Mouse (Mus musculus): Measurements from ENCODE around the gene Macrod2. TPM values are rescaled to one million over a fixed set of nuclear protein-coding genes. Genes with fewer than 3 reads are reported as not detected.

Macrod2 gene
- polyA plus RNA-seq, 1 experiment from 2014 or later: 11.5 TPM

DNA sequence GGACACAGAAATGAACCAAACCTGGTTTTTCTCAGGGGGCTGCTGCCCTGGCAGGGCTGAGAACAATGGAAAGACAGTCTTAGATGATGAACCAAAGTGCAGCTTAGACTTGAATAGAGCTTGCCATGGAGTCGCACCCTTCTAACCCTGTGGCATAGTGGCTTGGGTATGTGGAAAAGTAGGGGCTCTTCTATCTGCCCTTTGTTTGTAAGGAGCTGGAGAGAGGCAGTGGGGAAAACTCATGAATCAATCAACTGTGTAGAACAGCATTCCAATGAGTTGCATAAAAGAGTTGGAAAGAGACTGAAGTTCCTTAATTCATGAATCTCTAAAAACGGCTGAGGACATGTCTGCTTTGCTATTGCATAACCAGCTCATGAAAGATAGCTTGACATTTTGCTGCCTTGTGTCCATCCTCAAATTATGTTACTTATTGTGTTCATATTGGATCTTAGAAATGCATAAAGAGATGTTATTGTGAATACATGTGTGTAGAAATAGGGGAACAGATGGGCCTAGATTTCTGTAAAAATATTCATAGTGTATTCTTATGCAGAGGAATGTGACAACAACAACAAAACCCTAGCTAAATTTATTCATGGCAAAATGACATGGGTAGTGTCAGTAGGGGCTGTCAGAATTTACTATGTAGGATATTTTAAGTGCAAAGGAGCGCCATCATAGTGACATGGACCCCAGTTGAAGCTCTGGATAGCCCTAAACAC lies 197.6 kb downstream of the Macrod2 start:
- H3K4me3 ChIP-seq (replicated peaks): no peak overlapping the region
- H3K36me3 ChIP-seq: no peaks in the 10 kb centered on the region
- H3K4me2 ChIP-seq: no peak overlapping the region
- no peak overlapping the region for H3K27ac ChIP-seq
- DNase-seq: no peak
- ATAC-seq (ENCODE audit: low read depth): no peak
- H3K27me3 ChIP-seq: no peaks in the 10 kb centered on the region
- no peak overlapping the region for H3K9ac ChIP-seq
- H3K9me3 ChIP-seq (replicated peaks): no peaks in the 10 kb centered on the region
- no peaks in the 10 kb centered on the region for H3K4me1 ChIP-seq (replicated peaks)
- 44% methylated on average over 3 of the region's 3 CpGs for WGBS (ENCODE audit: insufficient replicate concordance)

- no peaks in the 10 kb centered on the region for H3K36me3 ChIP-seq
- no peak overlapping the region for H3K27ac ChIP-seq
- H3K4me2 ChIP-seq: no peak overlapping the region
- no peak for DNase-seq
- 82% methylated on average over 2 of the region's 2 CpGs for WGBS (ENCODE audit: insufficient replicate concordance)
- H3K9me3 ChIP-seq (replicated peaks): no peaks in the 10 kb centered on the region
- H3K4me3 ChIP-seq (replicated peaks): no peak overlapping the region
- no peaks in the 10 kb centered on the region for H3K4me1 ChIP-seq (replicated peaks)
- no peak overlapping the region for H3K9ac ChIP-seq
- H3K27me3 ChIP-seq: no peaks in the 10 kb centered on the region
- ATAC-seq (ENCODE audit: low read depth): no peak
Observed at GRCm38 (mm10) chr2:140596906-140597305, 201.8 kb downstream of the Macrod2 start.

GRCm38 (mm10) chr2:140615451-140615850 lies 220.3 kb downstream of the Macrod2 start:
- no peak overlapping the region for H3K27ac ChIP-seq
- no peak overlapping the region for H3K9ac ChIP-seq
- H3K4me2 ChIP-seq: no peak overlapping the region
- H3K4me3 ChIP-seq (replicated peaks): no peak overlapping the region
- H3K9me3 ChIP-seq (replicated peaks): no peaks in the 10 kb centered on the region
- H3K36me3 ChIP-seq: no peaks in the 10 kb centered on the region
- WGBS (ENCODE audit: insufficient replicate concordance): 69% methylated on average over 2 of the region's 2 CpGs
- no peak for ATAC-seq (ENCODE audit: low read depth)
- no peaks in the 10 kb centered on the region for H3K4me1 ChIP-seq (replicated peaks)
- no peaks in the 10 kb centered on the region for H3K27me3 ChIP-seq
- no peak for DNase-seq

DNA sequence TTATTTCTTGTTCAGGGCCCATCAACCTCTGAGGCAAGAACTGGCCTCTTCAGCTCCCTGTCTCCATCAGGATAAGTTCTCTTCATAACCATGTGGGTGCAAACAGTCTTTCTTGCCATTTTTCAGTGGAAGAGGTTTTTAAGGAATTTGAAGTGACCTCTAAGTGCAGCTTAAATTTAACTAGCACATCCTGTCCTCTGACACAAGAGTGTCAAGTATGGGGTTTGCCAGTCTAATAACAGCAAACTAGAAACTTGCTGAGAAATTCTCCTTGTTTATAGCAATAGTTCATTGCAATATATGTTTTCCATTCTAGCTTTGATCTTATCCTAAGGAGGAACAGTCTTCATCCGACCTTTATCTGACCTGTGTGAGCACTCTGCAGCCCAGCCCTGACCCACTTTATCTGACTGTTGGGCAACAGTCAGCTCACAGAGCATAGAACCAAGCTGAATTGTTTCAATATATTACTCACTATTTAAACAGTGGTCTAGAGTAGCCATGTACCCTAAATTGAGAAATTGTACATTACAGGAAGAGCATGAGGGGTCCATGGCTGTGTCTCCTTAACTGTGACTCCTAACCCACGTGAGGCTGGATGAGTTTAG lies 226.7 kb downstream of the Macrod2 start:
- H3K4me3 ChIP-seq (replicated peaks): no peak overlapping the region
- no peak for ATAC-seq (ENCODE audit: low read depth)
- 38% methylated on average over 2 of the region's 2 CpGs for WGBS (ENCODE audit: insufficient replicate concordance)
- no peak overlapping the region for H3K4me2 ChIP-seq
- no peaks in the 10 kb centered on the region for H3K4me1 ChIP-seq (replicated peaks)
- H3K27me3 ChIP-seq: no peaks in the 10 kb centered on the region
- no peaks in the 10 kb centered on the region for H3K9me3 ChIP-seq (replicated peaks)
- no peak overlapping the region for H3K9ac ChIP-seq
- H3K36me3 ChIP-seq: no peaks in the 10 kb centered on the region
- no peak overlapping the region for H3K27ac ChIP-seq
- DNase-seq: no peak

DNA sequence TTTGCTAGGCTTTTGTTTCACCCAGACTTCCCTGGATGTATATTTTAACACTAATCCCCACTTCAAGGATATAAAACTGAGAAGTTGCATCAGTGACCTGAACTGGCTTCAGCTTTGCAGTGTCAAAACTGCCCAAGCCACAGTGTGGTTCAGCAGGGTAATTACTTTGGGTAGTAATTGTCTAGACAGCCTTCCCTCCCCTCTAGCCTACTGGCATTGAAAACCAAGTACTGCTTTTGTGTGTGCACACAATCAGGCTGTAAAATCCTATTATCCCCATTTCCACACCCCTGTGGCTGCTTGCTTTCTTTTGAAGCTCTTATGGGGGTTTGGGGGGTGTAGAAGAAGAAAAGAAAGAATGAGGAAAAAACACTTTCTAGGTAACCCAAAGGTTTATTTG lies 258.4 kb downstream of the Macrod2 start:
- no peaks in the 10 kb centered on the region for H3K36me3 ChIP-seq
- no peak overlapping the region for H3K4me3 ChIP-seq (replicated peaks)
- no peaks in the 10 kb centered on the region for H3K9me3 ChIP-seq (replicated peaks)
- H3K4me1 ChIP-seq (replicated peaks): no peaks in the 10 kb centered on the region
- H3K27me3 ChIP-seq: no peaks in the 10 kb centered on the region
- no peak overlapping the region for H3K9ac ChIP-seq
- H3K27ac ChIP-seq: no peak overlapping the region
- ATAC-seq (ENCODE audit: low read depth): no peak
- H3K4me2 ChIP-seq: no peak overlapping the region
- DNase-seq: no peak

DNA sequence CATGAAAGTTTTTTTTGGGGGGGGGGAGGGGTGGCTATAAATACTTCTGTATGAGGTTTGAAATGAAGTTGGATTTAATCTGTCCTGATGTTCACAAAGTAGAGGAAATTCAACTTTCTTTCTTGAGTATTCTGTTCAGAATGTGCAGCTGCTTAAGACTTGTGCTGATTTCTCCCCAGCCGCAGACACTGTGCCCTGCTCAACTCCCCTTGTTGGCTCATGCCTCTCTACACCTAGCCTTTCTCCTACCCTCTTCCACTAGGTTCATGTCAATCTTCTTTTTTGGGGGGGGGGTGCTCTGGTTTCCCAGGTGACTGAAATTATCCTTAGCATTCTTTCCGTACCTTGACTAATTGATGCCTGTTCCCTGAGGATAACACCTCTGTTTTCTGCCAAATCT lies 258.9 kb downstream of the Macrod2 start:
- H3K4me3 ChIP-seq (replicated peaks): no peak overlapping the region
- no peak overlapping the region for H3K9ac ChIP-seq
- H3K4me2 ChIP-seq: no peak overlapping the region
- no peak overlapping the region for H3K27ac ChIP-seq
- H3K27me3 ChIP-seq: no peaks in the 10 kb centered on the region
- no peaks in the 10 kb centered on the region for H3K9me3 ChIP-seq (replicated peaks)
- H3K4me1 ChIP-seq (replicated peaks): no peaks in the 10 kb centered on the region
- no peak for DNase-seq
- no peak for ATAC-seq (ENCODE audit: low read depth)
- no peaks in the 10 kb centered on the region for H3K36me3 ChIP-seq
- 60% methylated on average over 2 of the region's 2 CpGs for WGBS (ENCODE audit: insufficient replicate concordance)

DNA sequence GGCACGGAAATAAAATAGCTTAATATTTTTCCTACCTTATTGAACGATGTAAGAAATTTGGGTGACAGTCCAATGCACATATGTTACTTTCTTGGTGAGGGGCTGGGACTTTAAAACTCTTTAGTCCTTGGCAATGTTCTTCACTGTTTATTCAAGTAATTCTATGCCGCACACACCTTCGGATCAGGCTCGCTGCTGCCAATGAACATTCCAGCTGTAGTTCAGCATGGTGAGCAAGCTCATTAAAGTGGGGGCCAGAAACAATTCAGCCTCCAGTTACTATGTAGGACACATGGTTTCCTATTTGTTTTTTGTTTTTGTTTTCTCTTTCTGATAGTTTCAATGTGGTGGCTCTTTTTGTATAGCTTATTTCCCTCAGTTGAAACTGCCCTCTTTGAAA lies 267.6 kb downstream of the Macrod2 start:
- H3K27me3 ChIP-seq: no peaks in the 10 kb centered on the region
- H3K4me2 ChIP-seq: no peak overlapping the region
- H3K36me3 ChIP-seq: no peaks in the 10 kb centered on the region
- ATAC-seq (ENCODE audit: low read depth) (no peak), DNase-seq (no peak)
- H3K9ac ChIP-seq: no peak overlapping the region
- no peak overlapping the region for H3K4me3 ChIP-seq (replicated peaks)
- 78% methylated on average over 5 of the region's 5 CpGs for WGBS (ENCODE audit: insufficient replicate concordance)
- no peaks in the 10 kb centered on the region for H3K4me1 ChIP-seq (replicated peaks)
- no peaks in the 10 kb centered on the region for H3K9me3 ChIP-seq (replicated peaks)
- H3K27ac ChIP-seq: no peak overlapping the region

GRCm38 (mm10) chr2:140664381-140664780 lies 269.3 kb downstream of the Macrod2 start:
- H3K4me3 ChIP-seq (replicated peaks): no peak overlapping the region
- ATAC-seq (ENCODE audit: low read depth) (no peak), DNase-seq (no peak)
- H3K27me3 ChIP-seq: no peaks in the 10 kb centered on the region
- no peak overlapping the region for H3K27ac ChIP-seq
- H3K9me3 ChIP-seq (replicated peaks): no peaks in the 10 kb centered on the region
- H3K36me3 ChIP-seq: no peaks in the 10 kb centered on the region
- no peak overlapping the region for H3K9ac ChIP-seq
- H3K4me1 ChIP-seq (replicated peaks): no peaks in the 10 kb centered on the region
- WGBS (ENCODE audit: insufficient replicate concordance): 63% methylated on average over 4 of the region's 4 CpGs
- H3K4me2 ChIP-seq: no peak overlapping the region

GRCm38 (mm10) chr2:140666846-140667245 lies 271.7 kb downstream of the Macrod2 start:
- 40% methylated on average over 7 of the region's 7 CpGs for WGBS (ENCODE audit: insufficient replicate concordance)
- H3K9me3 ChIP-seq (replicated peaks): no peaks in the 10 kb centered on the region
- no peak overlapping the region for H3K4me3 ChIP-seq (replicated peaks)
- H3K4me2 ChIP-seq: no peak overlapping the region
- H3K36me3 ChIP-seq: no peaks in the 10 kb centered on the region
- ATAC-seq (ENCODE audit: low read depth) (no peak), DNase-seq (no peak)
- peaks cover 4% of the 10 kb centered on the region for H3K27me3 ChIP-seq
- no peak overlapping the region for H3K9ac ChIP-seq
- H3K27ac ChIP-seq: no peak overlapping the region
- H3K4me1 ChIP-seq (replicated peaks): 0 out of 2 replicates have a peak, but pooled peaks cover 4% of the 10 kb centered on the region

- Histone ChIP-seq H3K4me1 (replicated peaks) (0 out of 2 replicates have a peak, but pooled peaks cover 4% of the 10 kb centered on the region), H3K27me3 (peaks cover 4% of the 10 kb centered on the region), H3K9ac (no peak overlapping the region), H3K4me2 (no peak overlapping the region), H3K9me3 (replicated peaks) (no peaks in the 10 kb centered on the region), H3K36me3 (no peaks in the 10 kb centered on the region), H3K27ac (no peak overlapping the region), H3K4me3 (replicated peaks) (no peak overlapping the region)
- WGBS (ENCODE audit: insufficient replicate concordance): 48% methylated on average over 13 of the region's 13 CpGs
- ATAC-seq (ENCODE audit: low read depth) (no peak), DNase-seq (no peak)
Observed at GRCm38 (mm10) chr2:140667261-140668047, 272.3 kb downstream of the Macrod2 start.

DNA sequence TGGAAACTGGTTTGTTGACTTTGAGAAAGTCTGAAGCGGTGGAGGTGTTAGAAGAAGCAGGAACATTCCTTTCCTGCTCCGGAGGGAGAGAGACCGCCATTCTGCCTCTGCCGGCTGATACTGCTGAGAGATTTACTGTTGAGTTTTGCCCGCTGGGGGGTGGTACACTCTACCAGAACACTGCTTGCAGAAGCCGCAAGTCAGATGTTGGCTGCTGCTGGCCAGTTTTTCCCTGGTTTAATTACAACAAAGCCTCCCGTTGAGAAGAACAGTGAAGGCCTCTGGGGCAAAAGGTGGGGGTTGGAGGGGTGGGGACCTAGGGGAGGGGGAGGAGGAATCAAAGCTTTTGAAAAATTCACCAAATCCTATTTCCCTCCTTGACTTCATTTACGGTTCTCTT lies 273.2 kb downstream of the Macrod2 start:
- WGBS (ENCODE audit: insufficient replicate concordance): 13% methylated on average over 8 of the region's 8 CpGs
- no peaks in the 10 kb centered on the region for H3K9me3 ChIP-seq (replicated peaks)
- H3K27me3 ChIP-seq: peaks cover 4% of the 10 kb centered on the region
- H3K27ac ChIP-seq: no peak overlapping the region
- no peak overlapping the region for H3K4me3 ChIP-seq (replicated peaks)
- H3K4me2 ChIP-seq: no peak overlapping the region
- H3K36me3 ChIP-seq: no peaks in the 10 kb centered on the region
- no peak for DNase-seq
- no peak for ATAC-seq (ENCODE audit: low read depth)
- 0 out of 2 replicates have a peak, but pooled peaks cover 4% of the 10 kb centered on the region for H3K4me1 ChIP-seq (replicated peaks)
- H3K9ac ChIP-seq: no peak overlapping the region

All from liver, embryonic 13.5 days (tissue).